Mouse (Mus musculus) adrenal gland, adult 10 weeks (tissue): ENCODE results near the gene Mrpl53. TPM values are rescaled to one million over a fixed set of nuclear protein-coding genes. Genes with fewer than 3 reads are reported as not detected.

Source experiments
- polyA plus RNA-seq: library from polyadenylated mRNA; stranded (reverse); fragments of 350-450 nt; fragmentation: Illumina TruSeq; extraction: RNeasy Lipid Tissue Mini Kit (QIAGEN cat#74804); gene quantifications from one replicate; pipeline ENCODE4 v1.2.3, GENCODE M21; 2014; ENCODE audit warnings: low read depth, low replicate concordance

Mrpl53 gene
- polyA plus RNA-seq = 40.2 TPM

DNA sequence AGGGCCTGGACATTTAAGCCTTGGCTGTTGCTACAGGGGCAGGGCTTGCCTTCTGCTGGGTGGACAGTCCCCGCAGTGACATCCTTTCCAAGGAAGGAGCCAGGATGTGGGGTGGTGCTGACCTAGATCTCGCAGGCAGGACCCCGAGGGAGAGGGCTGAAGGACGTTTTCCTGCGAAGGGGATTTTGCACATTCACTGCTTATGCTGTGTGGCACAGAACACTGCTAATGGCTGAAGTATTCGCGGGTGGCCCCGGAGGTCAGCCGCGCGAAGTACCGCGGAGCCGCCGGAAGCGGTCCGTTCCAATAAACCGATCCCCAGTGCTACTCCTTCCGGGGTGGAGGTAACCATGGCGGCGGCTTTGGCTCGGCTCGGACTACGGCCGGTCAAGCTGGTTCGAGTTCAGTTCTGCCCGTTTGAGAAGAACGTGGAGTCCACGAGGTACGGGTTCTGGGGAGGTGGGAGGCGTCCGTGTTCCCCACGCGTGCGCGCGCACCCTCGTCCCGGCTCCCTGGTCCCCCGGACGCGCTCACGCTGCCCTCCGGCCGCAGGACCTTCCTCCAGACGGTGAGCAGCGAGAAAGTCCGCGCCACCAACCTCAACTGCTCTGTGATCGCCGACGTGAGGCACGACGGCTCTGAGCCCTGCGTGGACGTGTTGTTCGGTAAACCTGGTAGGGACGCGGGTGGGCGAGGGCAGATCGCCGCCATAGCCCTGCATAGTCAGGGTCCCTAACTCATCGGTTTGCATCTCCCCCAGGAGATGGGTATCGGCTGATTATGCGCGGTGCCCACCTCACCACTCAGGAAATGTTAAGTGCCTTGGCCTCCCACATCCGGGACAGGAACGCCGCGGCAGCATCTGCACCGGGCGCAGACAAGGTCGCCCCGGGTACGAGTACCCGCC lies at the start of gene Mrpl53:
Gene Mrpl53 (plus strand): TSS at position 279 of the 907 bp plus-strand sequence.

DNA sequence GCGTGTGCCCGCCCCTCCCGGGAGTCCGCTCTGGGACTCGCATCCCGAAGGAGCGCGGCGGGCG lies 38.8 kb upstream of the Mrpl53 start, which contains the start of gene Tlx2:
Gene Tlx2 (minus strand): TSS at position 47 of the 64 bp plus-strand sequence.

DNA sequence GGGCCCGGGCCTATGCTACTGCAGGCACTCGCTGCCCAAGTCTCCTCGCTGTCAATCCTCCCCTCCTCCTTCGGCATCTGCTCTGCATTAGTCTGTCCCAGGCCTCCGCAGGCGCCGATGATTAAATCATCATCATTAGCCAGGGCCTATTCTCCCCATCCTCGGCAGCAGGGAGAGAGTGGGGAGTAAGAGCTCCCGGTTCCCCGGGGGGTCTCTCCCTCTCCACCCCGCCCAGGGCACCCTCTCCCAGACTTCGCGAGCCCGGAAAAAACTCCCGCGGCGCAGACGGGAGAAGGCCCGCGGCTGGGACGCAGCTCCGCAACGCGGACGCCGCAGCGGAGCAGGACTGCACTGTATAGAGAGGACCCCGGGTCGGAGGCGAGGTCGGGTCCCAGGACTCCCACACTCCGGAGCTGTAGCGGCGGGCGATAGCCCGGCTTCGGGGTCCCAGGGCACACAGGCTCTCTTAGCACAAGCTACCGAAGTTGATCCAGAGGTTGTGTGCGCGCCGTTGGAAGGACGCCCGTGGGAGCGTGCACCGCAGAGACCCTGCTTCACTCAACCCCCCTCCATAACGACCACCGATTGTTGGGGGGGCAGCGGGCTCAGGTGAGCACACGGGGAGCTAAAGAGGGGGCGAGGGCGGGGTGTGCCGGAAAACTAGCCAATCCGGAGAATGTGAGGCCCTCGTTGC lies 31.1 kb upstream of the Mrpl53 start, which contains the start of gene Pcgf1:
Gene Pcgf1 (plus strand): TSS at position 240 of the 694 bp plus-strand sequence.

DNA sequence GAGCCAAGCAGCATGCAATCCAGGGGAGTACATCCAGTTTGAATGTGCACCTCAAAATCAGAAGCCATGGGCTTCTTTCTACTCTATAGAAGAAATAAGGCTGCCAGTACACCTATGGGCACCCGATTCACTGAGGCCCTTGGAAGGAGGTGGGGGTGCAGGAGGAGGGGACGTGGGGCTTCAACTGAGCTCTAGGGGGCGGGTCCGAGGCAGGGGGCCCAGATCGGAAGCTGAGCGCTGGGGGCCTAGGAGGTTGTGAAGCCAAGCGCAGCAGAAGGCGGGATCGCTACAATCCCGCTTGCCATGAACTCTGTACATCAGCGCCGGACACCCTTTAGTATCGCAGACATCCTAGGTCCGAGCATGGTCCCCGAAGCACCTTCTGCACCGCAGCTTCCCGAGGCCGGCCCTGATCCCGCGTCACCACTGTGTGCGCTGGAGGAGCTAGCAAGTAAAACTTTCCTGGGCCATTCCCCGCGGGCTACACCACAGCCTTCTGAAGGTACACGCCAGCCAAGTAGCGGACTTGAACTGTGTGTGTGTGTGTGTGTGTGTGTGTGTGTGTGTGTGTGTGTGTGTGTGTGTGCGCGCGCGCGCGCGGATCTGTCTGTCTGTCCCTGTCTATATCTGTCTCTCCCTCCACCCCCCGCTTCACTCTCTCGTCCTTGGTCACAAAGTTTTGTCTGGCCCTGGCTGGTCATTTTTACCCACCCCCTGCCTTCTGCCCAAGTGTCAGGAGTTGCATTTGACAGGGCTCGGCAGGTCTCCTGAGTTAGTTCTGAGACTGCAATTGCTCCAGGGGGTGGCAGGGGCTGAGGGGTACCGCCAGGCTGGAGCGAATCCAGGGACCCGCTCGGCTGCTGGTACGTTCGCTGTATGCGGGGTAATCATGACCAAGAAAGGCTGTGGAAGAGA lies 22.5 kb upstream of the Mrpl53 start, which contains the start of gene Lbx2:
Gene Lbx2 (plus strand): TSS at position 247 of the 915 bp plus-strand sequence.

DNA sequence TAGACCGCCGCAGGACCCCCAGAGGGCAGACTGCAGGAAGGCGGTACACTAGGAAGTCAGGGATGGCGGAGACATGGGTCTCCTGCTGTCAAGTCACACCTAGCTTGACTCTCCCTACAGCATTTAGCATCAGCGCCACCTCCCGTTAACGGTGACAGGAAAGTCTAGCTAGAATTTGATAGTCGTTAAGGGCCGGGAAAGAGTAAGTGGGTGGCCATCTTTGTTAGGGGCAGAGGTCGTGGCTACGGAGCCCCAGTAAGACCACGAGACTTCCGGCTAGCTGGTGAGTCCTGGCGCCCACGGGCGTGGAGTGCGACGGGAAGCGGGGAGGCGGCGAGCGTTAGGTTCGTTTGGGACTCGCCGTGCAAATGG lies 7.5 kb upstream of the Mrpl53 start, which contains the start of the genes Ccdc142 and Gm42688:
Gene Ccdc142 (plus strand): TSS at position 286 of the 372 bp plus-strand sequence.
Gene Gm42688 (plus strand): TSS at position 302 of the 372 bp plus-strand sequence.

DNA sequence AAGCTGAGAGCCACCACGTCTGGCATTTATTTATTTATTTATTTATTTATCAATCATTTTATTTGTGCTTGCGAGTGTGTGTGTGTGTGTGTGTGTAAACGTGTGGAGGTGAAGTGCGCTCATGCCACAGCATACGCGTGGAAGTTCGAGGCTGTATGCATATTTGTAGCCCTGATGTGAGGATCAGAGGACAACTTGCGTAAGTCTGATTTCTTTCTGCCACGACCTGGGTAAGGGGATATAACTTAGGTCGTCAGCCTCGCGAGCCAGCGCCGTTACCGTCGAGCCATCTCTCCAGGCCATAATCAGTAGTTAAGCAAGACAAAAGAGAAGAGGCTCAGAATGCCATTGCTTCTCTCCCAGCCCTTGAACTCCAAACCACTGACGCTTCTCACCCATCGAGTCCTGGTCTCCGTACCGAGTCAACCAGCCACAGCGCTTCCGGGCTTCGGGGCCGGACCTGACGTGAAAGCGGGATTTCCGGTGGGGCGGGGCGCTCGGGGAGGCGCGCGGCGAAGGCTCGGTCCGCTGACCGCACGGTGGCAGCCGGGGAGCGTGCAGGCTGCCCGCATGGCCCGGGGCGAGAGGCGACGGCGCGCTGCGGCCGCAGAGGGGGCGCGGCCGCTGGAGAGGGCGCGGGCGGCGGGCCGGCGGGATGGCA lies 6.3 kb downstream of the Mrpl53 start, which contains the start of gene Mogs:
Gene Mogs (plus strand): TSS at position 486 of the 661 bp plus-strand sequence.

DNA sequence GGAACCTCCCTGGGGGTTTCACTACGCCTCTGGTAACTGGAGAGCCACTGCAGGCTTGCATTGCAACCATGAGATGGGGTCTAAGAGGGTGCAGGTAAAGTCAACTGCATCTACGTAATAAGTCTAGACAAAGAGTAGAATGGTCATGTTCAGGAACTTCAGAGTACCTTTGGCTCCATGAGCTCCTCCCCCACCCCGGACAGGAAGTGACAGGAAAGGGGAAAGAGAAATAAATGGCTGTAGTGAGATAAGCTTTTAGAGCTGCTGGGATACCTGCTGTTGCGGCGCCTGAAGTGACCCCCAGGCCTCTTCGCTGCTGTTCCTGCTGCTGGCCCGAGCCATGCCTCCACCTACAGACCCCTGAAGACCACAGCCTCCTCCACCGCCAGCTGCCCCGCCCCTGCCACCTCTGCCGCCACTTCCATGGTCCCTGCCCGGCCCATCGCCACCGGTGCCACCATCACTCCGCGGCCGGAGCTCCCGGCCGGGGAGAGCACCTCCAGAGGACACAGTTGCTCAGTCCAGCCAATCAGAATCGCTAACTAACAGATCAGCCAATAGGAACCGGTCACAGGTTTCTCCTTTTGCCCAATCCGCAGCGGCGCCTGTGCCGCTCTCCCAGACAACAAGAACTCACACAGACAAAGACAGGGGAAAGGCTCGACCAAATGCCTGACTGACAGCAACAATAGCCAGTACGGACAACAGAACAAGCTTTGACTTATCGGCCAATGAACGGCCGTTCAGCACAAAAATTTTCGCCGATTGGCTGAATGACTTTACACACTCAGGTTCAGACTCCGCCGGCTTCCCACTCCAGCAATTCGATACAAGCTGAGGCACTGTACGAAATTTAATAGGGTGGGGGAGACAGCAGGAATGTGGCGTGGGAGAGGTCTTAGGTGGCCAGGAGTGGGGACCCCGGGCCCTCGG lies 12.4 kb downstream of the Mrpl53 start, which contains the start of gene Wbp1:
Gene Wbp1 (minus strand): TSS at position 630 of the 933 bp plus-strand sequence.

DNA sequence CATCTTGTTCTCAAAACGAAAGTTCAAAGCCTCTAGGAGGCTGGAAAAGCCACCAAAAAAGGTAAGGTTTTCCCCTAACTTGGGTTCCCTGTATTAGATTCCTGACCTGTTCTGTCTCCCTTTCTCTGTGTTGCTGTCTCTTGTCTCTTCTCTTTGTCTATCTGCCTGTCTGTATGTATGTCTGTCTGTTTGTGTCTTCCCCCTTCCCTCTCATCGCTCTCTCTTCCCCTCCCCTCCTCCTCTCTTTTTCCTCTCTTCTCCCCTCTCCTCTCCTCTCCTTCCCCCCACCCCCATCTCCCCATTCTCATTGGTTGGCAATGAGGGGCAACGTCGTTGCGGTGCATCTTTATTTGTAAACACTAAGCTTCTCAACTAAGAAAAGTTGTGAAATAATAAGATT lies 16.5 kb downstream of the Mrpl53 start, which contains the start of gene Ino80b:
Gene Ino80b (minus strand): TSS at position 101 of the 400 bp plus-strand sequence.

DNA sequence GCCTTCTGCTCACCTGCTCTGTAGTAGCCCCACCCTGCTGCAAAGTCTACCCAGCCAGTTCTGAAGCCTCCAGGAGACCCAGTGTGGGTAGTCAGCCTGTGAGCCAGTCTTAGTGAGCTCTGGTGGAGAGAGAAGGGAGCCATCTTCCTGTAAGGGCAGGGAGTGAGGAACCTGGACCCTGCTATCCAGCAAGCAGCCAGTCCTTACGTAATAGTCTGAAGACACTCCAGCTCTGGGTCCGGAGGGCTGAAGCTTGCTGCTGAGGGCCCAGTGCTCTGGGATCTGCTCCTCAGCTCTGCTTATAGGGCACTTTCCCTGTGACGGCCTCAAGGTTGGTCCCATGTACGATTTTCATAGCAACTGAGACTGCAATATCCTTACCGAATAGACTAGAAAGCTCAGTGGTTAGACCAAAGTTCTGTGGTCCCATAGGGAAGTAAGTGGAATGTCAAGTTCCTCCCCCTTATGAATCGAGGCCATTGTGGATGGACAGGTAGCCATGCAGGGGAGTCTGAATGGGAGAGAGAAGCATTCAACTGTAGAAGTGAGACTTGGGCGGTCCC lies 26.2 kb downstream of the Mrpl53 start, which contains the start of gene Rtkn:
Gene Rtkn (plus strand): TSS at position 513 of the 563 bp plus-strand sequence.

DNA sequence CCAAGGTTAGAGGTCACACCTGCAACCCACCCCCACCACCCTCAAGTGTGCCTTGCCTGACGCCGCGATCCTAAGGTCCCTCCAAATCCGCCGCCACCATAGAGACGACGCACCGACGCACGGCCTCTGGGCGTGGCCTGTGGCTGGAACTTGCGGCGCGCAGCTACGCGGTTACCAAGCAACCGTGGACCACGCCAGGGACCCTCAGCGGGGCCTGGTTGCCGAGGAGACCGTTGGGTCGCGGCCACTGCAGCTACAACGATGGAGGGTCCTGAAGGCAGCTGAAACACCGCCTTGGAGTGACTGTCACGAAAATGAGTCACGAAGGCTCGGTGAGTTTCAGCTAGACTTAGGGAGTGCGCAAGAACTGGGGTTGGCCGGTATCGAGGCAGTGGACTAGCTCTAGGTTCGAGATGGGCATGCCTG lies 47.4 kb downstream of the Mrpl53 start, which contains the start of the genes Wdr54 and 1700003E16Rik:
Gene Wdr54 (minus strand): TSS at position 139 of the 426 bp plus-strand sequence.
Gene 1700003E16Rik (plus strand): TSS at position 146 of the 426 bp plus-strand sequence.

Other genes starting within 250 kb of the Mrpl53 start
- not detected for gene Sema4f, start 169.3 kb upstream of the Mrpl53 start, polyA plus RNA-seq
- not detected for gene M1ap, start 162.1 kb upstream of the Mrpl53 start, polyA plus RNA-seq
- gene Dok1, start 75.6 kb upstream of the Mrpl53 start, polyA plus RNA-seq = not detected
- 1.3 TPM for gene Loxl3, start 74.9 kb upstream of the Mrpl53 start, polyA plus RNA-seq
- gene Aup1, start 54.5 kb upstream of the Mrpl53 start, polyA plus RNA-seq = 9.0 TPM
- gene Htra2, start 53.8 kb upstream of the Mrpl53 start, polyA plus RNA-seq = 3.9 TPM
- gene Dqx1, start 51.2 kb upstream of the Mrpl53 start, polyA plus RNA-seq = 0.17 TPM
- gene Tlx2, start 38.7 kb upstream of the Mrpl53 start, polyA plus RNA-seq = not detected
- 9.9 TPM for gene Pcgf1, start 31.2 kb upstream of the Mrpl53 start, polyA plus RNA-seq
- not detected for gene Lbx2, start 22.7 kb upstream of the Mrpl53 start, polyA plus RNA-seq
- not detected for gene Ccdc142, start 7.4 kb upstream of the Mrpl53 start, polyA plus RNA-seq
- gene Gm42688, start 7.4 kb upstream of the Mrpl53 start, polyA plus RNA-seq = 1.6 TPM
- 3.9 TPM for gene Mogs, start 6.5 kb downstream of the Mrpl53 start, polyA plus RNA-seq
- gene Wbp1, start 12.5 kb downstream of the Mrpl53 start, polyA plus RNA-seq = 5.9 TPM
- not detected for gene Ino80b, start 16.4 kb downstream of the Mrpl53 start, polyA plus RNA-seq
- gene Rtkn, start 26.4 kb downstream of the Mrpl53 start, polyA plus RNA-seq = 0.58 TPM
- gene Wdr54, start 47.4 kb downstream of the Mrpl53 start, polyA plus RNA-seq = 0.41 TPM
- not detected for gene 1700003E16Rik, start 47.4 kb downstream of the Mrpl53 start, polyA plus RNA-seq
- 14.2 TPM for gene Dctn1, start 56.9 kb downstream of the Mrpl53 start, polyA plus RNA-seq
- gene Slc4a5, start 110.8 kb downstream of the Mrpl53 start, polyA plus RNA-seq = not detected
- 8.0 TPM for gene Mthfd2, start 216.9 kb downstream of the Mrpl53 start, polyA plus RNA-seq
- 205 TPM for gene Mob1a, start 217.0 kb downstream of the Mrpl53 start, polyA plus RNA-seq
- gene Bola3, start 240.1 kb downstream of the Mrpl53 start, polyA plus RNA-seq = 147 TPM